Mouse (Mus musculus): ENCODE measurements at regions not wholly inside any gene's neighbourhood (a gene's known extent, or its start where the extent isn't known, plus 50 kb on each side); places are given as distances from the start of the nearest gene placed in this dataset.

GRCm38 (mm10) chr10:125726546-125726945 is 239.4 kb upstream of the Lrig3 start:
- no peak overlapping the region for H3K9ac ChIP-seq (ENCODE audit: low read length)
- no peak overlapping the region for H3K27ac ChIP-seq (replicated peaks)

GRCm38 (mm10) chr10:125735744-125736494 is 230.0 kb upstream of the Lrig3 start:
- ATAC-seq (ENCODE audit: low FRiP score, low TSS enrichment) (no peak), DNase-seq (ENCODE audit: low spot score) (no peak)
- WGBS = 71% methylated on average over 4 of the region's 4 CpGs
- Histone ChIP-seq H3K4me2 (replicated peaks; ENCODE audit: low read depth) (no peak overlapping the region), H3K9me3 (ENCODE audit: control insufficient read depth, low read length) (no peaks in the 10 kb centered on the region), H3K27me3 (ENCODE audit: control insufficient read depth, insufficient read depth, low read length) (no peaks in the 10 kb centered on the region), H3K4me3 (ENCODE audit: low read depth, low read length) (no peak overlapping the region), H3K27ac (replicated peaks) (no peak overlapping the region), H3K9ac (ENCODE audit: low read length) (no peak overlapping the region), H3K4me1 (replicated peaks; ENCODE audit: control insufficient read depth, insufficient read depth) (no peaks in the 10 kb centered on the region), H3K36me3 (ENCODE audit: control insufficient read depth, insufficient read depth, low read length) (no peaks in the 10 kb centered on the region)
- TF ChIP-seq CTCF (IDR thresholded peaks at IDR 0.05; ENCODE audit: low read depth) = no peak
- no peak for TF ChIP-seq EP300 (optimal IDR thresholded peaks at IDR 0.05)

More at GRCm38 (mm10) chr10:125726546-125726945, 239.4 kb upstream of the Lrig3 start:
- 53% methylated on average over 8 of the region's 8 CpGs for WGBS
- DNase-seq (ENCODE audit: low spot score) (no peak), ATAC-seq (ENCODE audit: low FRiP score, low TSS enrichment) (no peak)
- no peaks in the 10 kb centered on the region for H3K9me3 ChIP-seq (ENCODE audit: control insufficient read depth, low read length)
- TF ChIP-seq CTCF (IDR thresholded peaks at IDR 0.05; ENCODE audit: low read depth) = no peak
- H3K4me3 ChIP-seq (ENCODE audit: low read depth, low read length) = no peak overlapping the region
- no peaks in the 10 kb centered on the region for H3K27me3 ChIP-seq (ENCODE audit: control insufficient read depth, insufficient read depth, low read length)
- H3K4me2 ChIP-seq (replicated peaks; ENCODE audit: low read depth) = no peak overlapping the region
- no peaks in the 10 kb centered on the region for H3K4me1 ChIP-seq (replicated peaks; ENCODE audit: control insufficient read depth, insufficient read depth)
- H3K36me3 ChIP-seq (ENCODE audit: control insufficient read depth, insufficient read depth, low read length) = no peaks in the 10 kb centered on the region

- no peak for DNase-seq (ENCODE audit: low spot score)
- no peaks in the 10 kb centered on the region for H3K27me3 ChIP-seq (ENCODE audit: control insufficient read depth, insufficient read depth, low read length)
- ATAC-seq (ENCODE audit: low FRiP score, low TSS enrichment) = no peak
- H3K36me3 ChIP-seq (ENCODE audit: control insufficient read depth, insufficient read depth, low read length) = no peaks in the 10 kb centered on the region
- no peaks in the 10 kb centered on the region for H3K9me3 ChIP-seq (ENCODE audit: control insufficient read depth, low read length)
- 43% methylated on average over 6 of the region's 6 CpGs for WGBS
- TF ChIP-seq EP300 (optimal IDR thresholded peaks at IDR 0.05) = no peak
- no peak for TF ChIP-seq CTCF (IDR thresholded peaks at IDR 0.05; ENCODE audit: low read depth)
- H3K4me3 ChIP-seq (ENCODE audit: low read depth, low read length) = no peak overlapping the region
- no peaks in the 10 kb centered on the region for H3K4me1 ChIP-seq (replicated peaks; ENCODE audit: control insufficient read depth, insufficient read depth)
- H3K4me2 ChIP-seq (replicated peaks; ENCODE audit: low read depth) = peak overlapping the region; percentile 32
- H3K27ac ChIP-seq (replicated peaks) = no peak overlapping the region
- H3K9ac ChIP-seq (ENCODE audit: low read length) = no peak overlapping the region
Measured at GRCm38 (mm10) chr10:125743181-125743580, 222.8 kb upstream of the Lrig3 start.

GRCm38 (mm10) chr10:125749031-125749585 is 216.9 kb upstream of the Lrig3 start:
- Histone ChIP-seq H3K9ac (ENCODE audit: low read length) (no peak overlapping the region), H3K27ac (replicated peaks) (no peak overlapping the region), H3K4me1 (replicated peaks; ENCODE audit: control insufficient read depth, insufficient read depth) (no peaks in the 10 kb centered on the region), H3K27me3 (ENCODE audit: control insufficient read depth, insufficient read depth, low read length) (no peaks in the 10 kb centered on the region), H3K4me2 (replicated peaks; ENCODE audit: low read depth) (no peak overlapping the region), H3K9me3 (ENCODE audit: control insufficient read depth, low read length) (no peaks in the 10 kb centered on the region), H3K36me3 (ENCODE audit: control insufficient read depth, insufficient read depth, low read length) (no peaks in the 10 kb centered on the region), H3K4me3 (ENCODE audit: low read depth, low read length) (no peak overlapping the region)
- no peak for TF ChIP-seq EP300 (optimal IDR thresholded peaks at IDR 0.05)
- no peak for TF ChIP-seq CTCF (IDR thresholded peaks at IDR 0.05; ENCODE audit: low read depth)
- DNase-seq (ENCODE audit: low spot score) (no peak), ATAC-seq (ENCODE audit: low FRiP score, low TSS enrichment) (no peak)
- WGBS = 73% methylated on average over 6 of the region's 6 CpGs

- no peak for ATAC-seq (ENCODE audit: low FRiP score, low TSS enrichment)
- no peaks in the 10 kb centered on the region for H3K27me3 ChIP-seq (ENCODE audit: control insufficient read depth, insufficient read depth, low read length)
- no peaks in the 10 kb centered on the region for H3K36me3 ChIP-seq (ENCODE audit: control insufficient read depth, insufficient read depth, low read length)
- H3K9me3 ChIP-seq (ENCODE audit: control insufficient read depth, low read length) = no peaks in the 10 kb centered on the region
- no peaks in the 10 kb centered on the region for H3K4me1 ChIP-seq (replicated peaks; ENCODE audit: control insufficient read depth, insufficient read depth)
- 56% methylated on average over 10 of the region's 10 CpGs for WGBS
- H3K4me3 ChIP-seq (ENCODE audit: low read depth, low read length) = no peak overlapping the region
- H3K4me2 ChIP-seq (replicated peaks; ENCODE audit: low read depth) = no peak overlapping the region
- no peak overlapping the region for H3K27ac ChIP-seq (replicated peaks)
- no peak for DNase-seq (ENCODE audit: low spot score)
- TF ChIP-seq EP300 (optimal IDR thresholded peaks at IDR 0.05) = no peak
- TF ChIP-seq CTCF (IDR thresholded peaks at IDR 0.05; ENCODE audit: low read depth) = no peak
- H3K9ac ChIP-seq (ENCODE audit: low read length) = no peak overlapping the region
Measured at GRCm38 (mm10) chr10:125752506-125753218, 213.3 kb upstream of the Lrig3 start.

- ATAC-seq (ENCODE audit: low FRiP score, low TSS enrichment) (no peak), DNase-seq (ENCODE audit: low spot score) (no peak)
- H3K9ac ChIP-seq (ENCODE audit: low read length) = no peak overlapping the region
- no peaks in the 10 kb centered on the region for H3K27me3 ChIP-seq (ENCODE audit: control insufficient read depth, insufficient read depth, low read length)
- TF ChIP-seq CTCF (IDR thresholded peaks at IDR 0.05; ENCODE audit: low read depth) (peak; percentile 33), EP300 (optimal IDR thresholded peaks at IDR 0.05) (no peak)
- H3K9me3 ChIP-seq (ENCODE audit: control insufficient read depth, low read length) = no peaks in the 10 kb centered on the region
- H3K27ac ChIP-seq (replicated peaks) = no peak overlapping the region
- no peak overlapping the region for H3K4me2 ChIP-seq (replicated peaks; ENCODE audit: low read depth)
- WGBS = 90% methylated on average over 3 of the region's 3 CpGs
- no peak overlapping the region for H3K4me3 ChIP-seq (ENCODE audit: low read depth, low read length)
- no peaks in the 10 kb centered on the region for H3K36me3 ChIP-seq (ENCODE audit: control insufficient read depth, insufficient read depth, low read length)
- no peaks in the 10 kb centered on the region for H3K4me1 ChIP-seq (replicated peaks; ENCODE audit: control insufficient read depth, insufficient read depth)
Measured at GRCm38 (mm10) chr10:125759171-125759570, 206.8 kb upstream of the Lrig3 start.
